Mouse (Mus musculus): ENCODE results near the gene Ccser1.

DNA sequence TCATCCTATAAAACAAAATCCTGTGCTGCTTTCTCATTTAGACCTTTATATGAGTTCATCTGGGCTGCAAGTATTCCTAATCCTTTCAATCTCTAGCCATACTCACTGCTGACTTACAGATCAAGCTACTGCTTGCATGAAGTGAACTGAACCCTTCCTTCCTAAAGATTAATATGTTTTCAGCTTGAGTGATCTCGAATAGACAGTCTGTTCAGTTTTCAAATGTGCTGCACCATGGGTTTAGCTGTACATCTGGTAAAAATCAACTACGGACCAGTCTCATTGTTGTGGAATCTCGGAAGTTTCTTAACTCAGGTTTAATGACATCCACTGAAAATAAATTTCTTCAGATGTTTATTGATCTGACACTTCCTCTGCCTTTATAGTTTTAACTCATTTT, 620.8 kb downstream of the Ccser1 start:
- TF ChIP-seq POLR2A (IDR thresholded peaks at IDR 0.05; ENCODE audit: borderline replicate concordance, insufficient read depth, low read length): no peak
- TF ChIP-seq CTCF (IDR thresholded peaks at IDR 0.05; ENCODE audit: borderline replicate concordance, insufficient read depth, low read depth, low read length): no peak

Data from cerebellum, adult 2 months (tissue).